Mouse (Mus musculus) thymus, postnatal 4 days (tissue): ENCODE data around the gene Psmd12.
A peak's percentile ranks its signal among the peaks of the same experiment; 100 is the strongest.

Experiments used
- DNase-seq: peaks from one replicate; pipeline ENCODE4 v3.0.0; 2021

The Psmd12 gene

GRCm38 (mm10) chr11:107479053-107479861 lies at the start of gene Psmd12:
TSS of gene Psmd12 (plus strand) at chr11:107479484.
- peak; percentile 99 for DNase-seq

GRCm38 (mm10) chr11:107431197-107431965 lies 47.9 kb upstream of the Psmd12 start:
- no peak for DNase-seq

GRCm38 (mm10) chr11:107435776-107436449 lies 43.4 kb upstream of the Psmd12 start:
- no peak for DNase-seq

GRCm38 (mm10) chr11:107437723-107438122 lies 41.6 kb upstream of the Psmd12 start:
- DNase-seq, result no peak

GRCm38 (mm10) chr11:107438140-107438539 lies 41.1 kb upstream of the Psmd12 start:
- no peak for DNase-seq

- DNase-seq, result no peak
Measured at GRCm38 (mm10) chr11:107441050-107441449, 38.2 kb upstream of the Psmd12 start.

- peak; percentile 36 for DNase-seq
Measured at GRCm38 (mm10) chr11:107443121-107444095, 35.9 kb upstream of the Psmd12 start.

- DNase-seq, result no peak
Measured at GRCm38 (mm10) chr11:107445683-107446082, 33.6 kb upstream of the Psmd12 start.

GRCm38 (mm10) chr11:107446650-107447049 lies 32.6 kb upstream of the Psmd12 start:
- no peak for DNase-seq

- DNase-seq, result peak; percentile 45
Measured at GRCm38 (mm10) chr11:107447349-107447748, 31.9 kb upstream of the Psmd12 start.

- DNase-seq, result no peak
Measured at GRCm38 (mm10) chr11:107447915-107448314, 31.4 kb upstream of the Psmd12 start.

- peak; percentile 41 for DNase-seq
Measured at GRCm38 (mm10) chr11:107449169-107449910, 29.9 kb upstream of the Psmd12 start.

GRCm38 (mm10) chr11:107450097-107450496 lies 29.2 kb upstream of the Psmd12 start:
- DNase-seq, result no peak

GRCm38 (mm10) chr11:107451106-107451505 lies 28.2 kb upstream of the Psmd12 start:
- DNase-seq, result peak; percentile 28

- no peak for DNase-seq
Measured at GRCm38 (mm10) chr11:107452053-107452452, 27.2 kb upstream of the Psmd12 start.

- DNase-seq, result peak; percentile 35
Measured at GRCm38 (mm10) chr11:107454546-107455462, 24.5 kb upstream of the Psmd12 start.

- no peak for DNase-seq
Measured at GRCm38 (mm10) chr11:107457282-107457681, 22.0 kb upstream of the Psmd12 start.

- peak; percentile 36 for DNase-seq
Measured at GRCm38 (mm10) chr11:107458286-107458685, 21.0 kb upstream of the Psmd12 start.

- no peak for DNase-seq
Measured at GRCm38 (mm10) chr11:107458986-107459385, 20.3 kb upstream of the Psmd12 start.

GRCm38 (mm10) chr11:107459828-107460227 lies 19.5 kb upstream of the Psmd12 start:
- DNase-seq, result no peak
